Mouse (Mus musculus): Measurements from ENCODE around the gene Abcg5. TPM values are rescaled to one million over a fixed set of nuclear protein-coding genes. Genes with fewer than 3 reads are reported as not detected.
A peak's percentile ranks its signal among the peaks of the same experiment; 100 is the strongest.

The Abcg5 gene
- polyA plus RNA-seq, 1 experiment from 2014 or later = 6.6 TPM

GRCm38 (mm10) chr17:84675204-84675603 is 7.6 kb downstream of the Abcg5 start:
- Histone ChIP-seq H3K9ac (ENCODE audit: low read depth, low read length) (no peak overlapping the region), H3K36me3 (ENCODE audit: control insufficient read depth, insufficient read depth, low read length) (no peaks in the 10 kb centered on the region), H3K4me2 (replicated peaks; ENCODE audit: low read depth, low read length) (peak overlapping the region; percentile 62), H3K9me3 (ENCODE audit: control insufficient read depth, low read length) (no peaks in the 10 kb centered on the region), H3K27ac (ENCODE audit: low read depth, low read length) (no peak overlapping the region), H3K4me1 (ENCODE audit: control insufficient read depth, insufficient read depth, low read length) (peaks cover 5% of the 10 kb centered on the region), H3K27me3 (ENCODE audit: control insufficient read depth, insufficient read depth, low read length) (no peaks in the 10 kb centered on the region), H3K4me3 (ENCODE audit: low read length) (peak overlapping the region; percentile 30; the same call in 1 of the 2 replicates)
- 50% methylated on average over 4 of the region's 4 CpGs for WGBS
- ATAC-seq (ENCODE audit: low FRiP score, low TSS enrichment) = no peak

- ATAC-seq (ENCODE audit: low FRiP score, low TSS enrichment) = no peak
- H3K9ac ChIP-seq (ENCODE audit: low read depth, low read length) = no peak overlapping the region
These were observed 8.8 kb downstream of the Abcg5 start for GRCm38 (mm10) chr17:84674048-84674447.

GRCm38 (mm10) chr17:84672376-84673369 is 10.1 kb downstream of the Abcg5 start:
- Histone ChIP-seq H3K27ac (ENCODE audit: low read depth, low read length) (no peak overlapping the region), H3K36me3 (ENCODE audit: control insufficient read depth, insufficient read depth, low read length) (no peaks in the 10 kb centered on the region), H3K4me2 (replicated peaks; ENCODE audit: low read depth, low read length) (no peak overlapping the region), H3K4me1 (ENCODE audit: control insufficient read depth, insufficient read depth, low read length) (peaks cover 5% of the 10 kb centered on the region), H3K4me3 (ENCODE audit: low read length) (no peak overlapping the region), H3K27me3 (ENCODE audit: control insufficient read depth, insufficient read depth, low read length) (no peaks in the 10 kb centered on the region), H3K9me3 (ENCODE audit: control insufficient read depth, low read length) (no peaks in the 10 kb centered on the region), H3K9ac (ENCODE audit: low read depth, low read length) (no peak overlapping the region)
- 48% methylated on average over 16 of the region's 16 CpGs for WGBS
- ATAC-seq (ENCODE audit: low FRiP score, low TSS enrichment) = no peak

More at GRCm38 (mm10) chr17:84674048-84674447, 8.8 kb downstream of the Abcg5 start:
- 27% methylated on average over 7 of the region's 7 CpGs for WGBS
- H3K4me3 ChIP-seq (ENCODE audit: low read length) = no peak overlapping the region
- H3K27ac ChIP-seq (ENCODE audit: low read depth, low read length) = no peak overlapping the region
- H3K9me3 ChIP-seq (ENCODE audit: control insufficient read depth, low read length) = no peaks in the 10 kb centered on the region
- 0 out of 2 replicates have a peak overlapping the region, but pooled peaks have one; percentile 10 for H3K4me2 ChIP-seq (replicated peaks; ENCODE audit: low read depth, low read length)
- no peaks in the 10 kb centered on the region for H3K36me3 ChIP-seq (ENCODE audit: control insufficient read depth, insufficient read depth, low read length)
- no peaks in the 10 kb centered on the region for H3K27me3 ChIP-seq (ENCODE audit: control insufficient read depth, insufficient read depth, low read length)
- H3K4me1 ChIP-seq (ENCODE audit: control insufficient read depth, insufficient read depth, low read length) = peaks cover 5% of the 10 kb centered on the region

- H3K4me2 ChIP-seq (replicated peaks; ENCODE audit: low read depth, low read length) = no peak overlapping the region
- H3K27me3 ChIP-seq (ENCODE audit: control insufficient read depth, insufficient read depth, low read length) = no peaks in the 10 kb centered on the region
- H3K27ac ChIP-seq (ENCODE audit: low read depth, low read length) = no peak overlapping the region
- no peak overlapping the region for H3K9ac ChIP-seq (ENCODE audit: low read depth, low read length)
- H3K36me3 ChIP-seq (ENCODE audit: control insufficient read depth, insufficient read depth, low read length) = no peaks in the 10 kb centered on the region
- no peaks in the 10 kb centered on the region for H3K9me3 ChIP-seq (ENCODE audit: control insufficient read depth, low read length)
- ATAC-seq (ENCODE audit: low FRiP score, low TSS enrichment) = no peak
- 90% methylated on average over 3 of the region's 3 CpGs for WGBS
- no peak overlapping the region for H3K4me3 ChIP-seq (ENCODE audit: low read length)
- peaks cover 17% of the 10 kb centered on the region for H3K4me1 ChIP-seq (ENCODE audit: control insufficient read depth, insufficient read depth, low read length)
These were observed 15.0 kb downstream of the Abcg5 start for GRCm38 (mm10) chr17:84667848-84668247.

GRCm38 (mm10) chr17:84665691-84666090 is 17.1 kb downstream of the Abcg5 start:
- Histone ChIP-seq H3K9me3 (ENCODE audit: control insufficient read depth, low read length) (no peaks in the 10 kb centered on the region), H3K4me1 (ENCODE audit: control insufficient read depth, insufficient read depth, low read length) (peaks cover 17% of the 10 kb centered on the region; the same call in 1 of the 2 replicates), H3K27ac (ENCODE audit: low read depth, low read length) (0 out of 2 replicates have a peak overlapping the region, but pooled peaks have one; percentile 26), H3K9ac (ENCODE audit: low read depth, low read length) (no peak overlapping the region), H3K4me3 (ENCODE audit: low read length) (no peak overlapping the region), H3K36me3 (ENCODE audit: control insufficient read depth, insufficient read depth, low read length) (no peaks in the 10 kb centered on the region), H3K4me2 (replicated peaks; ENCODE audit: low read depth, low read length) (peak overlapping the region; percentile 17; the same call in 1 of the 2 replicates), H3K27me3 (ENCODE audit: control insufficient read depth, insufficient read depth, low read length) (no peaks in the 10 kb centered on the region)
- 6% methylated on average over 9 of the region's 9 CpGs for WGBS
- peak; percentile 70 for ATAC-seq (ENCODE audit: low FRiP score, low TSS enrichment)

GRCm38 (mm10) chr17:84665053-84665452 is 17.8 kb downstream of the Abcg5 start:
- Histone ChIP-seq H3K27ac (ENCODE audit: low read depth, low read length) (peak overlapping the region; percentile 26; the same call in 1 of the 2 replicates), H3K9ac (ENCODE audit: low read depth, low read length) (no peak overlapping the region), H3K27me3 (ENCODE audit: control insufficient read depth, insufficient read depth, low read length) (no peaks in the 10 kb centered on the region), H3K4me1 (ENCODE audit: control insufficient read depth, insufficient read depth, low read length) (peaks cover 17% of the 10 kb centered on the region; the same call in 1 of the 2 replicates), H3K36me3 (ENCODE audit: control insufficient read depth, insufficient read depth, low read length) (no peaks in the 10 kb centered on the region), H3K4me2 (replicated peaks; ENCODE audit: low read depth, low read length) (peak overlapping the region; percentile 13; the same call in 1 of the 2 replicates), H3K9me3 (ENCODE audit: control insufficient read depth, low read length) (no peaks in the 10 kb centered on the region), H3K4me3 (ENCODE audit: low read length) (no peak overlapping the region)
- 19% methylated on average over 10 of the region's 10 CpGs for WGBS
- ATAC-seq (ENCODE audit: low FRiP score, low TSS enrichment) = peak; percentile 65

- no peak overlapping the region for H3K27ac ChIP-seq (ENCODE audit: low read depth, low read length)
- no peaks in the 10 kb centered on the region for H3K9me3 ChIP-seq (ENCODE audit: control insufficient read depth, low read length)
- H3K9ac ChIP-seq (ENCODE audit: low read depth, low read length) = no peak overlapping the region
- H3K4me3 ChIP-seq (ENCODE audit: low read length) = no peak overlapping the region
- no peaks in the 10 kb centered on the region for H3K4me1 ChIP-seq (ENCODE audit: control insufficient read depth, insufficient read depth, low read length)
- 70% methylated on average over 8 of the region's 8 CpGs for whole genome bisulfite sequencing
- H3K36me3 ChIP-seq (ENCODE audit: control insufficient read depth, insufficient read depth, low read length) = no peaks in the 10 kb centered on the region
- no peaks in the 10 kb centered on the region for H3K27me3 ChIP-seq (ENCODE audit: control insufficient read depth, insufficient read depth, low read length)
- H3K4me2 ChIP-seq (replicated peaks; ENCODE audit: low read depth, low read length) = no peak overlapping the region
- ATAC-seq (ENCODE audit: low FRiP score, low TSS enrichment) = no peak
These were observed 23.9 kb downstream of the Abcg5 start for GRCm38 (mm10) chr17:84658951-84659350.

GRCm38 (mm10) chr17:84658195-84658594 is 24.6 kb downstream of the Abcg5 start:
- Histone ChIP-seq H3K27ac (ENCODE audit: low read depth, low read length) (no peak overlapping the region), H3K4me3 (ENCODE audit: low read length) (no peak overlapping the region), H3K36me3 (ENCODE audit: control insufficient read depth, insufficient read depth, low read length) (no peaks in the 10 kb centered on the region), H3K4me1 (ENCODE audit: control insufficient read depth, insufficient read depth, low read length) (no peaks in the 10 kb centered on the region), H3K9ac (ENCODE audit: low read depth, low read length) (no peak overlapping the region), H3K4me2 (replicated peaks; ENCODE audit: low read depth, low read length) (no peak overlapping the region), H3K27me3 (ENCODE audit: control insufficient read depth, insufficient read depth, low read length) (no peaks in the 10 kb centered on the region), H3K9me3 (ENCODE audit: control insufficient read depth, low read length) (no peaks in the 10 kb centered on the region)
- no peak for ATAC-seq (ENCODE audit: low FRiP score, low TSS enrichment)
- WGBS = 30% methylated on average over 5 of the region's 5 CpGs

GRCm38 (mm10) chr17:84657782-84658181 is 25.0 kb downstream of the Abcg5 start:
- Histone ChIP-seq H3K4me3 (ENCODE audit: low read length) (no peak overlapping the region), H3K4me1 (ENCODE audit: control insufficient read depth, insufficient read depth, low read length) (no peaks in the 10 kb centered on the region), H3K4me2 (replicated peaks; ENCODE audit: low read depth, low read length) (no peak overlapping the region), H3K27ac (ENCODE audit: low read depth, low read length) (no peak overlapping the region), H3K27me3 (ENCODE audit: control insufficient read depth, insufficient read depth, low read length) (no peaks in the 10 kb centered on the region), H3K9ac (ENCODE audit: low read depth, low read length) (no peak overlapping the region), H3K36me3 (ENCODE audit: control insufficient read depth, insufficient read depth, low read length) (no peaks in the 10 kb centered on the region), H3K9me3 (ENCODE audit: control insufficient read depth, low read length) (no peaks in the 10 kb centered on the region)
- 57% methylated on average over 7 of the region's 7 CpGs for WGBS
- ATAC-seq (ENCODE audit: low FRiP score, low TSS enrichment) = no peak

Measured in kidney, embryonic 14.5 days (tissue).